In genomic region chr1:170064083-170064494, GRCm38 (mm10) we compare ENCODE assay signal across 10 mouse cellular contexts. TPM values are rescaled to one million over a fixed set of nuclear protein-coding genes. Genes with fewer than 3 reads are reported as not detected.
DNase-seq lines count a peak whose midpoint lies in the region; ATAC-seq and TF ChIP-seq lines count a peak whose summit lies in the region.
"Had no signal": no experiment of that assay in that cellular context is flagged by ENCODE, and none has a peak within 500 bp of the region (broad histone marks: within the 10 kb centered on the region; RNA-seq: fewer than 3 reads in every experiment).

No protein-coding gene starts in this region.

- DNase-seq in adrenal gland, adult (ENCODE audit: inconsistent age in 2 of 2, low spot score in 1 of 2), result peak; percentile 22 to 50
- no peak for DNase-seq in adrenal gland, postnatal 25 days
- DNase-seq in gastrocnemius, postnatal 25 days, result peak; percentile 38
- peak; percentile 44 to 61 for DNase-seq in kidney, adult 8-10 months
- DNase-seq in lung, postnatal 4 days, result peak; percentile 31 to 66
- DNase-seq in thymus, adult 2 months, result no peak
- no peak for DNase-seq in cerebellum, adult 18-20 months

- no peak for TF ChIP-seq CTCF in thymus, adult 2 months (IDR thresholded peaks at IDR 0.05; ENCODE audit: borderline replicate concordance, control insufficient read depth, extremely low read depth, insufficient read depth, low read length, poor library complexity)

- WGBS in thymus, adult 2 months, result 72% methylated on average over 9 of the region's 9 CpGs

- no peaks in the 10 kb centered on the region for H3K36me3 ChIP-seq in thymus, adult 2 months (ENCODE audit: control insufficient read depth, insufficient read depth, low read length)

- no peaks in the 10 kb centered on the region for H3K4me1 ChIP-seq in thymus, adult 2 months (replicated peaks; ENCODE audit: control insufficient read depth, insufficient read depth, low read length)

- H3K4me3 ChIP-seq in thymus, adult 2 months (ENCODE audit: control insufficient read depth, insufficient read depth, low read length), result no peak overlapping the region
- H3K4me3 ChIP-seq: myocyte had no signal

- no peak overlapping the region for H3K27ac ChIP-seq in thymus, adult 2 months (ENCODE audit: control insufficient read depth, insufficient read depth, low read length)

- no peak for ATAC-seq in granulocyte monocyte progenitor cell, adult 5-6 weeks (replicated peaks; ENCODE audit: poor library complexity, severe bottlenecking)

- no peaks in the 10 kb centered on the region for H3K27me3 ChIP-seq in thymus, adult 2 months (ENCODE audit: control insufficient read depth, insufficient read depth, low read length)

- TF ChIP-seq POLR2A in thymus, adult 2 months (IDR thresholded peaks at IDR 0.05; ENCODE audit: control insufficient read depth, extremely low read depth, insufficient read depth, low read length, poor library complexity), result no peak

RNA-seq across cellular contexts. Expression of gene Ddr2, which starts 46.5 kb away (rescaled TPM):
- 11.0 and 13.2 TPM in 2 replicates for total RNA-seq in adrenal gland, postnatal 25 days (2021)
- total RNA-seq in gastrocnemius, postnatal 25 days (2021), result 10 to 100 TPM; 18.3 to 30.9 TPM
- polyA plus RNA-seq in thymus, adult 2 months (2012; rRNA removed), result 3.6 and 4.2 TPM in 2 replicates
- not detected in 2 replicates for total RNA-seq in granulocyte monocyte progenitor cell, adult 5-6 weeks (2014; fragmentation: Nextera tagmentation)
- 0.05 TPM in 1 of 2 replicates, not detected in the other for total RNA-seq in granulocyte monocyte progenitor cell, adult 5-6 weeks (2017)
- total RNA-seq: hematopoietic stem cell, adult 5-6 weeks had no signal

Comparison
In these comparisons a context has a peak if more than half of its experiments do, and no peak if none do; other contexts are left out.
1. DNase-seq: peak in adrenal gland, adult (2 of 2), gastrocnemius, postnatal 25 days (single experiment), kidney, adult 8-10 months (2 of 2) and lung, postnatal 4 days (2 of 2); none in adrenal gland, postnatal 25 days (single experiment), thymus, adult 2 months (single experiment) and cerebellum, adult 18-20 months (0 of 2).
2. RNA of gene Ddr2, which starts 46.5 kb away (total RNA-seq): 18.3 to 30.9 TPM in gastrocnemius, postnatal 25 days and 11.0 to 13.2 TPM in adrenal gland, postnatal 25 days; 0.05 TPM in granulocyte monocyte progenitor cell, adult 5-6 weeks; every median in the first group is over 10 times any median in the second.